Mouse (Mus musculus): ENCODE results near the gene Nkx1-1. TPM values are rescaled to one million over a fixed set of nuclear protein-coding genes. Genes with fewer than 3 reads are reported as not detected.

The Nkx1-1 gene
- polyA plus RNA-seq, 1 experiment = not detected

DNA sequence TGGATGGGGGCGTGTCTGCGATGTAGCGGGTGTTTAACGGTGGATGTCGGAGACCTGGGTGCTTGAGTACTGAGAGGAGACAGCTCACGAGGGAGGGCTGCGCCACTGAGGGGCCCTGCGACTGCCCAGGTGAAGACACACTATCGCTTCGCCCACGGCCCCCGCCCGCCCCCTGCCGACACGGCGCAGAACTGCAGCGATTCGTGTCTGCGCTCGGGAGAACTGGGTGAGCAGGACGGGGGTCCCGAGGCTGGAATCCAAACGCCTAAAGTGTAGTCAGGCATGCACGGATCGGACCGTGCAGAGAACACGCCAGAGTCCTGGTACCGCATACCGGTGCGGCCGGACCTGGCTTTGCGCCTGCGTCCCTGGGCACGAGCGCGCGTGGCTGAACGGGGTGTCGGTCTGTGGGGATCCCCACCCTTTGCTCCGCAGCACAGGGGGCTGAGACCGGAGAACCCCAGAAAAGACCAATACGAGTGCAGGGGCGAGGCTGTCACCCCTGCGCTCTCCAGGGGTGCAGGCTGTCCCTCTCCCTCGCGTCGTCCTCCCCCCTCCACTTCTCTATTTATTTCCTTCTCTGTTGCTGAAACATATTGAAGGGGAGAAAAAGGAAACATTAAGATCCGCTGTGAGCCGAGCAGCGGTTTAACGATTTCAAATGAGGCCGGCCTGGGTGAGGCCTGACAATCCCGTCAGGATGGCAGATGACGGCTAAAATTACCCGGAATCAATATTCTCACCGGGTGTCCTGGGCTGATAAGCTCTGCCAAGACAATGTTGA, 9.3 kb upstream of the Nkx1-1 start:
- Histone ChIP-seq H3K4me1 (ENCODE audit: control insufficient read depth) (peaks cover 14% of the 10 kb centered on the region), H3K9me3 (ENCODE audit: control insufficient read depth, low read length) (no peaks in the 10 kb centered on the region), H3K27me3 (ENCODE audit: control insufficient read depth) (peaks cover 46% of the 10 kb centered on the region), H3K36me3 (ENCODE audit: control insufficient read depth) (no peaks in the 10 kb centered on the region), H3K4me3 (replicated peaks) (peak overlapping the region; percentile 48)
- TF ChIP-seq GATA1 (IDR thresholded peaks at IDR 0.05; ENCODE audit: low read length) = no peak

DNA sequence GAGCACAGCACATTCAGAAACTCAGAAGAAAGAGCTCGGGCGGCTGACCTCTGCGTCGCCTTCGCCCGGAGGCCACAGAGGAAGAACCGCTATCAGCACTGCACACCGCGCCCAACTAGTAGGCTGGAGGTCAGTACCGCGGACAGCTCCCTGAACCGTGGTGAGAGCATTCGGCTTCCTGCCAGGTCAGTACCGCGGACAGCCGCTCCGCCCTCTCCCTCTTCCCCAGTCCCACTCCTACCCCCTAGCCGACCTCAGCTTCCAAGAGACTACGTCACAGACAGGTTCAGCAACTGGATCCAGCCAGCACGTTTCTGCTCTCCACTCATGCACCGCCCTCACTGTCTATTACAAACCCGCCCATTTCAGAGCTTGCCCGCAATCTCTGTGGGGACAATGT, 4.4 kb upstream of the Nkx1-1 start:
- Histone ChIP-seq H3K4me1 (ENCODE audit: control insufficient read depth) (peaks cover 7% of the 10 kb centered on the region), H3K27me3 (ENCODE audit: control insufficient read depth) (peaks cover 84% of the 10 kb centered on the region), H3K9me3 (ENCODE audit: control insufficient read depth, low read length) (peaks cover 9% of the 10 kb centered on the region; the same call in 1 of the 2 replicates), H3K4me3 (replicated peaks) (no peak overlapping the region), H3K36me3 (ENCODE audit: control insufficient read depth) (no peaks in the 10 kb centered on the region)
- TF ChIP-seq TAL1 (IDR thresholded peaks at IDR 0.05; ENCODE audit: low read length) = no peak
- TF ChIP-seq GATA1 (IDR thresholded peaks at IDR 0.05; ENCODE audit: low read length) = no peak

DNA sequence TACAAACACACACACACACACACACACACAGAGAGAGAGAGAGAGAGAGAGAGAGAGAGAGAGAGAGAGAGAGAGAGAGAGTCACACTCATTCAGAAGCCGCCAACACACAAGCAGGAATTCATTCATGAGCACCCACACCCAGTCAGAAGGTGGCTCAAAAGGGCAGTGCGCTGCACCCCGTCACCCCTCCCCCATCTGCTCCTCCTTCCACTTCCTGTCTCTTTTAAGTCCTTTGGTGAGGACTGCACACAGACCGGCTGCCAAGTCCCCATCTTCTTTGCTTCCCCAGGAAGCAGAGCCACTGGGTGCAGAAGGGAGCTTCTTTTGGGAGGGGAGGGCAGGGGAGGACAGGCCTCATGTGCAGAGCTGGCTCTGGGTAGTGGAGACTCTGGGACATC, 2.2 kb upstream of the Nkx1-1 start:
- Histone ChIP-seq H3K36me3 (ENCODE audit: control insufficient read depth) (no peaks in the 10 kb centered on the region), H3K4me1 (ENCODE audit: control insufficient read depth) (no peaks in the 10 kb centered on the region), H3K4me3 (replicated peaks) (no peak overlapping the region), H3K9me3 (ENCODE audit: control insufficient read depth, low read length) (peaks cover 15% of the 10 kb centered on the region; the same call in 1 of the 2 replicates), H3K27me3 (ENCODE audit: control insufficient read depth) (peaks cover 92% of the 10 kb centered on the region)
- TF ChIP-seq GATA1 (IDR thresholded peaks at IDR 0.05; ENCODE audit: low read length) (no peak), TAL1 (IDR thresholded peaks at IDR 0.05; ENCODE audit: low read length) (no peak)

DNA sequence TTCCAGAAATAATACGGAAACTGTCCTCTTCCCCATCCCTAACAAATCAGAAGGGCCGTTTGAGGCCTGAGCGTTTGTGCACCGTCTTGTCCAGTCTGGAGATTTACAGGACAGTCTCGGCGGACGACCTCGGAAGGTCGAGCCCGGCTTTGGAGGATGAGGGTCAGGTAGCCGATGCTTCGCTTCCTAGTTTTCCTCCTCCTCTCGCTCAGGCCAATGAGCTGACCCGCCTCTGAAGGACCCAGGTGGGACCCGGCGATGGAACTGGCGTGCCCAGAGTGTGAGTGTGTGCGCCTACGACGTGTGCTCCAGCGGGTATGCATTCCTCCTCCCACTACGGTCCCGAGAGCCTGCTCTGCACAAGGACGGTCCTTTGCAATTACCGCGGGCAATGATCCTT, 1.4 kb upstream of the Nkx1-1 start:
- Histone ChIP-seq H3K4me3 (replicated peaks) (no peak overlapping the region), H3K27me3 (ENCODE audit: control insufficient read depth) (peaks cover 97% of the 10 kb centered on the region), H3K9me3 (ENCODE audit: control insufficient read depth, low read length) (peaks cover 15% of the 10 kb centered on the region; the same call in 1 of the 2 replicates), H3K4me1 (ENCODE audit: control insufficient read depth) (no peaks in the 10 kb centered on the region), H3K36me3 (ENCODE audit: control insufficient read depth) (no peaks in the 10 kb centered on the region)
- TF ChIP-seq TAL1 (IDR thresholded peaks at IDR 0.05; ENCODE audit: low read length) (no peak), GATA1 (IDR thresholded peaks at IDR 0.05; ENCODE audit: low read length) (no peak)

DNA sequence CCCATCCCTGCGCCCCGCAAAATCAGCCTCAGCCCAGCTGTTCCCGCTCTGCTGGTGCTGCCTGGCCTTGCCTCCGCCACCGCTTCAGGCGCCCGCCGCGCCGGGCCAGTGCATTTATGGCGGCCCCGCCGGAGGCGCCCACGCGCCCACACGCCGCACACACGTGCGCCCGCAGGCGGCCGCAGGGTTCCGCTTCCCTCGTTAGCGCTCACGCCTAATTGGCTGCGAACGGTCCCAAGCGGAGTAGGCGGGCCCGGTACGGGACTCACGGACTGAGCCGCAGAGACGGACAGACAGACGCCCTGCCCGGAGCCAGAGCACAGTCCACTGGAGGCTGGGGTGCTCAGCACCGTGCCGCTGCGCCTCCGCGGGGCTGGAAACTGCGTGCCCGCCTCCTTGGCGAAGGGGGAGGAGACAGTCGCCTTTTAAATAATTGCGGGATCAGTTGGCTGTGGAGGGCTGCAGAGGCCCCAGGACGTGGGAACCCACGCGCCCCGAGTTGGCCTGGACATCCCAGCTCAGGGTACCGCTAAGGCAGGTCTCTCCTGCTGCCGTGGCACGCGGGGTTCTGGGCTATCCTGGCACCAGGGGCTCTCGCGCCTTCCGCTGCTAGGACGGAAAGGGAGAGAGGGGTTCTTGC, 485 bp upstream of the Nkx1-1 start:
- Histone ChIP-seq H3K4me3 (replicated peaks) (no peak overlapping the region), H3K36me3 (ENCODE audit: control insufficient read depth) (no peaks in the 10 kb centered on the region), H3K4me1 (ENCODE audit: control insufficient read depth) (no peaks in the 10 kb centered on the region), H3K27me3 (ENCODE audit: control insufficient read depth) (peaks cover 100% of the 10 kb centered on the region), H3K9me3 (ENCODE audit: control insufficient read depth, low read length) (peaks cover 15% of the 10 kb centered on the region; the same call in 1 of the 2 replicates)
- TF ChIP-seq TAL1 (IDR thresholded peaks at IDR 0.05; ENCODE audit: low read length) (no peak), GATA1 (IDR thresholded peaks at IDR 0.05; ENCODE audit: low read length) (no peak)

DNA sequence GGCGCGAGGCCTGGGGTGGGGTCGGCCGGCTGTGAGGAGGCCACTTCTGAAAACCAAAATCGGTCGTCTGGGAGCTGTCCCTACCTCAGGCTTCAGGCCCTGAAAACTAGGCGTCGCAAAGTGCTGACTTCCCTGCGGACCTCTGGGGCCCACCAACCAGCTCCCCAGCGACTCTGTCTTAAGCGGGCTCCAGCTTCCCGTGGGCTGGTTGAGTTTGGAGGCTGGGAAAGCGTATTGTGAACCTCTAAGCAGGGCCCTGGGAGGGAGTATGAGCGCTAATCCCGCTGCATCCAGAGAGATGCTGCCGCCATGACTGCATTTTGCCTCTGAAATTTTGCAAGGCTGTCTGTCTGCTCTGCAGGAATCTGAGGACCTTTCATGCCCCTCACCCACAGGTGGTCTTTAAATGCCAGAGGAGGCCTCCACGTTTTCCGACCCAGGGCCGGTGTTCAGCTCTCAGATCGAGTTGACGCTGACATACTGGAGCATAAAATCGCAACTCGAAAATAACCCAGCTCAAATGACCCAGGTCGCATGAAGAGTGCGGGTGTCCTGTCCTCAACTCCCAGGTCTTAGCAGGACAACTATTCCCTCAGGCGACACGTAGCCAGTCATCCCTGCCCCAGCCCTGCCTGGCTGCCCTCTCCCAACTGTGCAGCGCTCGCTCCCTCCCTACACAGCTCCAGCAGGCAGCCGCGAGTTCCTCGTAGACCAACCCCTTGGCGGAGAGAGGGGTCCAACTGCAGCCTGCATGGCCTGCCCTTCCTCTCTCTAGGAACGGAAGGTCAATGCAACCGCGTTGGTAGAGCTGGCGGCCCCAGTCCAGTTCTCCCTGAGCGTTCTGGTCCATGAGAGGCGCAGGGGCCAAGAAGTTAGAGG, 1.5 kb downstream of the Nkx1-1 start:
- TF ChIP-seq TAL1 (IDR thresholded peaks at IDR 0.05; ENCODE audit: low read length) (no peak), GATA1 (IDR thresholded peaks at IDR 0.05; ENCODE audit: low read length) (no peak)
- no peak overlapping the region for H3K4me3 ChIP-seq (replicated peaks)
- H3K4me1 ChIP-seq (ENCODE audit: control insufficient read depth) = no peaks in the 10 kb centered on the region

DNA sequence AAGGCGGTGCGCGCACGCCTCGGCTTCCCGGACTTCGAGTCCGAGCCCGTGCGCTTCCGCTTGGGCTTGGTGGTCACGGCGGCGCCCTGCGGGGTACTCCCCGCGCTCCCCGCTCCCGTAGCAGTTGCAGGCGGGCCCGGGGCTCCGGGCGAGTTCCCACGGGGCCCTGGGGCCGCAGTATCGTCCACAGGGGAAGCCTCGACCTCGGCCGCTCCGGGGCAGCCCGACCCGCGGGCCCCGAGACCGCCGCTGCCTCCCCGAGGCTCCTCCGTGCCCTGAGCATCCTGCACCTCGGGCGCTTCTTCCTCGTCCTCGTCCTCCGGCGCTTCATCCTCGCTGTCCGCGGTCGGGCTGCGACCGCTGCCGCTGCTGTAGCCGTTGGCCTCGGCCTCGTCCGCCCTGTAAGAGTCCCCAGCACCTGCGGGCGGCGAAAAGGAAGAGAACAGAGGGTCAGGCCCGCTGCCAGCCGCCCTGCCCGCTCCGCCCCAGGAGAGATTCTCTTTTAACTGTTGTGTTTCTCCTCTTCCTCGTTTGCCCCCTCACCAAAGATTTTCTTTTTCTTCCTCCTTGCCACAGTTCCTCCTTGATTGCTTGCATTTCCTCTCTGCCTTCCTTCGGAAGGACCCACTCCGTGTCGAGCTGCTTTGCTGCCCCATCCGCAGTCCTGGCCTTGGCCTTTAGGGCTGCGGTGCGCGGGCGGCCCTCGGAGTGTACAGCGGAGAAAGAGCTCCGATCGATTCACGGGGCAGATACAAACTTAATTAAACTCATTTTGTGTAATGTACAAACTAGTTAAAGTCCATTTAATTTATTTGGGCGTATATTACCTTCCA, 2.4 kb downstream of the Nkx1-1 start:
- H3K9me3 ChIP-seq (ENCODE audit: control insufficient read depth, low read length) = peaks cover 15% of the 10 kb centered on the region; the same call in 1 of the 2 replicates

More for the DNA sequence above, 1.5 kb downstream of the Nkx1-1 start:
- Histone ChIP-seq H3K9me3 (ENCODE audit: control insufficient read depth, low read length) (peaks cover 15% of the 10 kb centered on the region; the same call in 1 of the 2 replicates), H3K27me3 (ENCODE audit: control insufficient read depth) (peaks cover 97% of the 10 kb centered on the region), H3K36me3 (ENCODE audit: control insufficient read depth) (no peaks in the 10 kb centered on the region)

DNA sequence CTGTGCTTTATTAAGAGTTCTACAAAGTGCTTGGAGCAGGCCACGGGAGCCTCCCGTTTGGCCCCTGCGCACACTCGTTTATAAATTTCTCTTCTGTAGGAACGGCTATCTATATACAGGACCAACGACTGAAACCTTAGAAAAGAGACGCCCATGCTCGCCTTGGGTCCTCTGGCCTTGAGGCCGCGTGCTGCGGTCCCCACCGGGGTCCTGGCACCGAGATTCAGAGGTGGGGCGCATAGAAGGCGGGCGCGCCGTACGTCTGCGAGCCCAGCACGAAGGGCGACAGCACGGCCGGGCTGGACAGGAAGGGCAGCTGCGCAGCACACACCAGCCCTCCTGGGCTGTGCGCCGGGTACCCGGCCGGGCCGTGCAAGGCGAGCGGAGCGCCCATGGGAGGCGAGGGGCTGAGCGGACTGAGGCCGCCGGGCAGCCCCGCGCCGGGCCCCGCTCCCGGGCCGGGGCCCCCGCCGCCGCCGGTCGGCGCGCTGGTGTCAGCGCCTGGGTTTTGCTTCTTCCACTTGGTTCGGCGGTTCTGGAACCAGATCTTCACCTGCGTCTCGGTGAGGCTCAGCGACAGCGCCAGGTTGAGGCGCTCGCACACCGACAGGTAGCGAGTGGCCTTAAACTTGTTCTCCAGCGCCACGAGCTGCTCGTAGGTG, 3.1 kb downstream of the Nkx1-1 start:
- no peak overlapping the region for H3K4me3 ChIP-seq (replicated peaks)
- no peaks in the 10 kb centered on the region for H3K4me1 ChIP-seq (ENCODE audit: control insufficient read depth)
- no peaks in the 10 kb centered on the region for H3K36me3 ChIP-seq (ENCODE audit: control insufficient read depth)
- TF ChIP-seq GATA1 (IDR thresholded peaks at IDR 0.05; ENCODE audit: low read length) = no peak
- no peak for TF ChIP-seq TAL1 (IDR thresholded peaks at IDR 0.05; ENCODE audit: low read length)
- H3K27me3 ChIP-seq (ENCODE audit: control insufficient read depth) = peaks cover 89% of the 10 kb centered on the region
- H3K9me3 ChIP-seq (ENCODE audit: control insufficient read depth, low read length) = peaks cover 15% of the 10 kb centered on the region; the same call in 1 of the 2 replicates

More for the DNA sequence above, 2.4 kb downstream of the Nkx1-1 start:
- Histone ChIP-seq H3K27me3 (ENCODE audit: control insufficient read depth) (peaks cover 94% of the 10 kb centered on the region), H3K4me1 (ENCODE audit: control insufficient read depth) (no peaks in the 10 kb centered on the region), H3K36me3 (ENCODE audit: control insufficient read depth) (no peaks in the 10 kb centered on the region), H3K4me3 (replicated peaks) (no peak overlapping the region)
- no peak for TF ChIP-seq TAL1 (IDR thresholded peaks at IDR 0.05; ENCODE audit: low read length)
- no peak for TF ChIP-seq GATA1 (IDR thresholded peaks at IDR 0.05; ENCODE audit: low read length)

All from erythroblast, embryonic 14.5 days (primary cell).